Comparison of ENCODE assay signal across 25 mouse cellular contexts in genomic region chr12:94015946-94016345, GRCm38 (mm10).
A peak's percentile ranks its signal among the peaks of the same experiment; 100 is the strongest.
DNase-seq lines count a peak whose midpoint lies in the region; ATAC-seq and TF ChIP-seq lines count a peak whose summit lies in the region.
"Had no signal": no experiment of that assay in that cellular context is flagged by ENCODE, and none has a peak within 500 bp of the region (broad histone marks: within the 10 kb centered on the region; RNA-seq: fewer than 3 reads in every experiment).

No protein-coding gene starts in this region.

- no peak overlapping the region for H3K27ac ChIP-seq in forebrain, embryonic 14.5 days (ENCODE audit: low read depth, low read length)
- H3K27ac ChIP-seq in forebrain, embryonic 16.5 days (ENCODE audit: low read length): no peak overlapping the region
- no peak overlapping the region for H3K27ac ChIP-seq in forebrain, postnatal 0 days (ENCODE audit: low read depth, low read length)
- H3K27ac ChIP-seq in forebrain, embryonic 10.5 days: no peak overlapping the region
- H3K27ac ChIP-seq: embryonic facial prominence, embryonic 13.5 days; embryonic facial prominence, embryonic 15.5 days had no signal

- no peak for TF ChIP-seq CTCF in forebrain, postnatal 0 days (IDR thresholded peaks at IDR 0.05; ENCODE audit: low read depth)

- H3K4me2 ChIP-seq in forebrain, embryonic 14.5 days (ENCODE audit: low read length): no peak overlapping the region
- H3K4me2 ChIP-seq in forebrain, embryonic 16.5 days (ENCODE audit: low read length): no peak overlapping the region
- H3K4me2 ChIP-seq in forebrain, postnatal 0 days (ENCODE audit: low read depth): no peak overlapping the region
- H3K4me2 ChIP-seq: embryonic facial prominence, embryonic 13.5 days; embryonic facial prominence, embryonic 15.5 days had no signal

- no peak overlapping the region for H3K4me3 ChIP-seq in forebrain, embryonic 14.5 days (ENCODE audit: low read depth, low read length)
- H3K4me3 ChIP-seq in forebrain, embryonic 16.5 days (replicated peaks; ENCODE audit: low read length): no peak overlapping the region
- no peak overlapping the region for H3K4me3 ChIP-seq in forebrain, postnatal 0 days (ENCODE audit: low read depth, low read length)
- H3K4me3 ChIP-seq in forebrain, embryonic 10.5 days: no peak overlapping the region
- H3K4me3 ChIP-seq: embryonic facial prominence, embryonic 13.5 days; embryonic facial prominence, embryonic 15.5 days; erythroblast, embryonic 14.5 days had no signal

- no peaks in the 10 kb centered on the region for H3K9me3 ChIP-seq in forebrain, embryonic 14.5 days (replicated peaks; ENCODE audit: control insufficient read depth, low read length)
- no peaks in the 10 kb centered on the region for H3K9me3 ChIP-seq in forebrain, embryonic 16.5 days (ENCODE audit: control insufficient read depth, low read length)
- no peaks in the 10 kb centered on the region for H3K9me3 ChIP-seq in forebrain, postnatal 0 days (ENCODE audit: low read length)
- H3K9me3 ChIP-seq in forebrain, embryonic 10.5 days: no peaks in the 10 kb centered on the region
- H3K9me3 ChIP-seq: embryonic facial prominence, embryonic 13.5 days; embryonic facial prominence, embryonic 15.5 days; G1E had no signal

- H3K36me3 ChIP-seq in forebrain, embryonic 14.5 days (ENCODE audit: control insufficient read depth, insufficient read depth, low read length): no peaks in the 10 kb centered on the region
- H3K36me3 ChIP-seq in forebrain, embryonic 16.5 days (ENCODE audit: control insufficient read depth, insufficient read depth): no peaks in the 10 kb centered on the region
- H3K36me3 ChIP-seq in forebrain, postnatal 0 days (ENCODE audit: insufficient read depth): no peaks in the 10 kb centered on the region
- H3K36me3 ChIP-seq in forebrain, embryonic 10.5 days (replicated peaks): no peaks in the 10 kb centered on the region
- H3K36me3 ChIP-seq: embryonic facial prominence, embryonic 13.5 days; embryonic facial prominence, embryonic 15.5 days; G1E had no signal

- ATAC-seq in forebrain, embryonic 14.5 days: no peak
- ATAC-seq in forebrain, embryonic 16.5 days: no peak
- no peak; the same call in 1 of the 2 replicates for ATAC-seq in forebrain, postnatal 0 days
- ATAC-seq: activated CD4-positive, CD25-positive, alpha-beta regulatory T cell, adult 4 months; CD4-positive, CD25-positive, alpha-beta regulatory T cell, adult 4 months; Patski had no signal

- H3K4me1 ChIP-seq in forebrain, embryonic 14.5 days (ENCODE audit: control insufficient read depth, insufficient read depth, low read length): no peaks in the 10 kb centered on the region
- H3K4me1 ChIP-seq in forebrain, embryonic 16.5 days (replicated peaks; ENCODE audit: control insufficient read depth, insufficient read depth, low read length): no peaks in the 10 kb centered on the region
- H3K4me1 ChIP-seq in forebrain, postnatal 0 days (ENCODE audit: insufficient read depth): no peaks in the 10 kb centered on the region
- H3K4me1 ChIP-seq in forebrain, embryonic 10.5 days: no peaks in the 10 kb centered on the region
- H3K4me1 ChIP-seq: embryonic facial prominence, embryonic 13.5 days; embryonic facial prominence, embryonic 15.5 days had no signal

- no peaks in the 10 kb centered on the region for H3K27me3 ChIP-seq in forebrain, embryonic 14.5 days (replicated peaks; ENCODE audit: control insufficient read depth, insufficient read depth, low read length)
- no peaks in the 10 kb centered on the region for H3K27me3 ChIP-seq in forebrain, embryonic 16.5 days (replicated peaks; ENCODE audit: control insufficient read depth, insufficient read depth, low read length)
- H3K27me3 ChIP-seq in forebrain, postnatal 0 days (ENCODE audit: insufficient read depth, low read length): no peaks in the 10 kb centered on the region
- no peaks in the 10 kb centered on the region for H3K27me3 ChIP-seq in forebrain, embryonic 10.5 days (ENCODE audit: poor library complexity, severe bottlenecking)
- H3K27me3 ChIP-seq: CH12.LX; embryonic facial prominence, embryonic 13.5 days; embryonic facial prominence, embryonic 15.5 days; Patski had no signal

- H3K9ac ChIP-seq in forebrain, embryonic 14.5 days (ENCODE audit: low read length): no peak overlapping the region
- no peak overlapping the region for H3K9ac ChIP-seq in forebrain, embryonic 16.5 days (replicated peaks; ENCODE audit: low read depth, low read length)
- no peak overlapping the region for H3K9ac ChIP-seq in forebrain, postnatal 0 days
- H3K9ac ChIP-seq: embryonic facial prominence, embryonic 13.5 days; embryonic facial prominence, embryonic 15.5 days had no signal

- peak; percentile 70 for DNase-seq in forebrain, embryonic 14.5 days (ENCODE audit: low spot score)
- DNase-seq in forebrain, postnatal 0 days: peak; percentile 40
- DNase-seq in forebrain, embryonic 10.5 days (ENCODE audit: extremely low spot score, low spot score): no peak
- DNase-seq in layer of hippocampus, adult 9-11 months: peak; percentile 2
- no peak for DNase-seq in layer of hippocampus, adult 11-12 months (ENCODE audit: low spot score)
- DNase-seq: adrenal gland, adult 8-10 months; adrenal gland, postnatal 14 days; adrenal gland, postnatal 36 days; B cell, adult 2 months; cerebellum, adult 11 months; cerebellum, adult 18-20 months; cerebellum, adult 8-10 months; cerebellum, adult 9-11 months; cerebellum, postnatal 14 days; cerebellum, postnatal 36 days; embryo, embryonic 11 days had no signal

Comparison
In these comparisons a context has a peak if more than half of its experiments do, and no peak if none do; other contexts are left out.
1. DNase-seq: peak in forebrain, embryonic 14.5 days (single experiment), forebrain, postnatal 0 days (single experiment) and layer of hippocampus, adult 9-11 months (single experiment); none in forebrain, embryonic 10.5 days (single experiment) and layer of hippocampus, adult 11-12 months (single experiment).